Mouse (Mus musculus) urinary bladder, adult 18-20 months (tissue): ENCODE results near the gene Npr3.
A peak's percentile ranks its signal among the peaks of the same experiment; 100 is the strongest.

Experiments used
- DNase-seq, 2 experiments: peaks; one replicate each; pipeline ENCODE4 v3.0.0; 2022; ENCODE audit warnings: low spot score in 2 of 2, mixed read lengths in 2 of 2

The Npr3 gene

DNA sequence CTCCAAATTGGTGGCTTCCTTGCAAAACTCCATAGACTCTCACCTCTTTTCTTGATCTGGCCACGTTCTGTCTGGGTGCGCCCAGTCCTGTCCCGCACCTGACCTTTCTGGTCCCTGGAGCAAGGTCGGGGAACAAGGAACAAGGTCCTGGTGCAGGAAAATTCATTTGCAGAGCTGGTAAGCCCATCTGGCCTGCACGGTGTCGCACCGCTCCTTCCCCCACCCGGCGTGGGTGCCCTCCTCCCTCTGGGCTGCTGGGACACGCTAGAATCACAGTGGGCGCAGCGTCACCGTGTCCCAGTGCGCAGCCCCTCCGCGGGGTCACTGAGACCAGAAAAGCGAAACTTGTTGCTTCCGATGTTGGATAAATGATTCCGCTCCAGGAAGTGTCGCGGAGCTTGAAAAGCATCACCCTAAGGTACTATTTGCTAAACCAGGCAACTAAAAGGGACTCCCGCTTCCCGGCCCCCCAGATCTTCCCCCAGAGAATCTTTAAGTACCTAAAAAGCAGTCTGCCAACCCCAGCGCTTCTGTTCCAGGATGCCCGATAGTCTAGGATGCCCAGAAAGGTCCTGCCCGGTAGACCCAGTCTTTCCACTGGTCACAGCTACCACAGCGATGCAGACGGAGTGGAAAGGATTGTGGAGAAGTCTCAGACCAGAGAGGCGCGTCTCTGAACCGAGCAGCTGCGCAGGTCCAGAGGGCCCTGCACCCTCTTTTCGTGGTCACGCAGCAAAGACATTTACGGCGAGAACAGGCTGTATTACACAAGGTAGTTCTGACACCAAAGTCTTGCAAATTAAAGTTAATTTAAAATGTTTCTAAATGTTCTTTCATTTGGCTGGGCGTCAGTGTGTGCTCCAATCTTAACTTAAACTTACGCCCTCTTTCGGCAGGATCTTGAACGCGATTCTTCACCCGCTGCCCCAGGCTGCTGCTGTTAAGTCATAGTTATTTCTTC, at the start of gene Npr3:
Gene Npr3, minus strand, starts transcription at position 717 of the 961 bp plus-strand sequence.
- peak in 1 of 2 experiments; percentile 33 for DNase-seq

DNA sequence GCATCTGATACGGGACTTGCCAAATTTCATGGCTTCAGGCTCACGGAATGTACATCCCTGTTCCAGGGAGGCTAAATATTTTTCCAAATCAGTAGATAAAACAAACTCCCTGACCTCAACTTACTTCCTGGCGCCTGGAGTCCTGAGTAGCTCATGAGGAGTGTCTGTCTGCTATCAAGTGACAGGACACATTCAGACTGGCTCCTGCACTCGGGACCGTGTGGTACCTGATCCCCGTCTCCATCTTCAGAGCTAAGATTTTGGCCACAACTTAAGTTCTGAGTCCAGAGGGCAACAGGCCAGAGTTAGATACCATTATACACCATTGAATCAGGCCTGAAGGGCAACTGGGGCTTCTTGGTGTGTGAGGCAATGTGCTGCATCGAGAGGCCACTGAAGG, 49.0 kb upstream of the Npr3 start:
- no peak for DNase-seq

DNA sequence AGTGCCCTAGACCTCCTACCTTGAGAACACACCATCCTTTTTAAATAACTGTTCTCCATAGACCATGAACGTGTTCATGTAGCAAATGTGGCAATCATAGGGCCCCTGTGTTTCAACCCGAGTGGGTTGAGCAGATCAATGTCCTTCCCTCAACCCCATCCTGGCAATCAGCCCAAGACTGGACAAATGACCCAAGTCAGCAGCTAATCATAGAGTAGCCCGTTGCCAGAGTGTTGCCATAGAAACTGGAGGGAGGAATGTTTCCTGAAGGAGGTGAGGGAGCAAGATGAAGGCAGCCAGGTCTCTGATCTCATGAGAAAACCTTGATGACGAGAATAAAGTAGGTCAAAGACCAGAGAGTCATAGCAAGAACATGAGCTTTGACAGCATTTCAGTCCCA, 47.1 kb upstream of the Npr3 start:
- DNase-seq: no peak

DNA sequence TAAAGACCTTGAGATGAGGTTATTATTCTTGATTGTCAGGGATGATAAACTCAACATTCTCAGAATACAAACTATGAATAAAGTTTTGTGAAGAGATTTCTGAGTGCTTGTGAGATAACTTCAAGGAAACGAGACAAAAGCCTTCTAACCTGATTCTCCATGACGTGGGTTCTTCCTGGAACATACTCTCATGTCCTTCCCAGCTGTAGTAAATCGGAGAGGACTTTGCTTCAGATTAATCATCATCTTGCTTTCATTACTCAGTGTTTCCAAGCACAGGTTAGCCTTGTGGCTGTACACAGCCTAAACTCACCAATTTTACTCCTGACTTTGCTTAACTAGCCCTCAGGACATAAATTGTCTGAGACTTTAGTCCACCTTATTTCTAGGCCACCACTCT, 45.1 kb upstream of the Npr3 start:
- no peak for DNase-seq

DNA sequence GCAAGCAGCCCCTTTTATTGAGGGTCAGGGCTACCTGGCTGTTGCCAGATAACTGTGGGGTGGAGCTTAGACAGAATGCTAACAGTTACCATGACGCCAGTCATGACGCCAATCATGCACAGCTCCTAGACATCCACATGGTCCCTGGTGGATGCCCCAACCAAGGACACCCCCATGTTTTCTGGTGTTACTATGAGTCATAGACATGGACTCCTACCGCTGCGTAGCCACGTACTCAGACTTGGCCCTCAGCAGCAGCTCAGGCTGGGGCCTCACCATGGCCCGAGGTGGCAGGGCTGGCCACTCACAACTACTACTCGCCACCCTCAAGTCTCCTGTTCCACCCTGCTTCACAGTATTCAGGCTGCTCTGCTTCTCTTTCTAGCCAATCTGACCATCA, 44.1 kb upstream of the Npr3 start:
- no peak for DNase-seq

DNA sequence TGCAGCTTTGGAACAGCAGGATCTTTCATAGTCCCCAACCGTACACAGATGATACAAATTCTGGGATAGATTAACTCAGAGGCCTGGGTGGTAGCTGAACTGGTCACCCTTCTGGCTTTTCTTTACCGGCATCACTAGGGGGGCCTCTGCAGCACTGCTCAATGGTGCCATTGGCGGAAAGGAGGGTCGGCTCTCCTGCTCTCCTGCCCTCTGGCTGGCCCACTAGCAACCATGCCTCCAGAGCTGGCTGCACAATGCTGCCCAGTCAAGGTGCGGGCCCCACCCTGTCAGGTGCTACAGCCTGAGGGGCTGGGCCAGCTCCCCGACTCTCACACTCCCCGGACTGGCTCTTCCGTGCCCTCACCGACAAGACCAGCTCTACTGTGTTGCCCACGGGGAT, 43.1 kb upstream of the Npr3 start:
- DNase-seq: no peak

DNA sequence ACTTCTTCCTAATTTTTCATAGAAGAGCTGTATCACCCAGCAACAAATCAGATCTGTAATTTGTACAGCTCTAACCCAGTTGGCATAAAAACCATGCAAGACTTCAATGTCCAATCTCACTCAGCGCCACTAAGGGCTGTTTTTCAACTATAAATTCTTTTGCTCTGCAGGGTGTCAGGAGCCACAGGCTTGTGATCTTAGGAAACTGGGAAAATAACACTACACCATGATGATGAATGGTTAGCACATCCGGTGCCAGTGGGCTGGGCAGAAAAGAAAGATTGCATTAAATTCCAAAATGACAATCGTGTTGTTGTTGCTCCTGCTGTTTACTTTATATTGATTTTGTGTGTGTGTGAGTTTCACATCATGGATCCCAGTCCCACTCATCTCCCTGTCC, 42.4 kb upstream of the Npr3 start:
- no peak for DNase-seq

DNA sequence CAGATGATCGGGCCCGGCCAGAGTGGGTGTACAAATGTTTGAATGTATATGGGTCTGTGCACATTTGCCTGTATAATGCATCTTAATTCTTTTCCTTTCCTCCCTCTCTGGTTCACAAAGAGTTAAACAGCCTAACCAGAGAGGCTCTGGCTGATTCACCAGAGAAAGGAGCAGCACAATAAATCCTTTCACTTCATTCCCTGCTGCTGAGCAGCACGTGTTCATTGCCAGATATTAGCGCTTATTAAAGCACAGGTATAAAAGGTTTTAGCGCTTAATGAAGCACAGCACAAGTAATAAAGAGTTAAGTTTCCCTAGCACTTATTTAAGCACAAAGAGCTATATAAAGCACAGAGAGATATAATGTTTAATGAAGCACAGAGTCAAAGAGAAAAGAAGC, 33.8 kb upstream of the Npr3 start:
- no peak for DNase-seq

DNA sequence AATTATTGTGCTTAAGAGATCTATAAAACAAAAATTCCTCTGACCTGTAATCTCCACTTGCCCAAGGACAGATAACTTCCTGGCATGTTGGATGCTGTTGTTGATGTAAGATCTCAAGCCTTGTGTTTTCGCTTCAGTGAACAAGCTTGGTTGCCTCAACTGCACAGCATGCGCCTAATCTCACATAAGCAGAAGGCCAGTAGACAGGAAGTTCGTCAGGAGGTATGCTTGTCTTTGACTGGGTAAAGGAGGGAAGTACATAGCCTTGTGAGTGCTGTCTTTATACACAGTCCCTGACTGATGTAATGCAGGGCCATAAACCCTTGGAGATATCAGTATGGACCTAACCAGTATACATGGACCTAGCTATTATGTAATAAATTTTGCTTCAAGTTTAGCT, 20.7 kb upstream of the Npr3 start:
- no peak for DNase-seq

DNA sequence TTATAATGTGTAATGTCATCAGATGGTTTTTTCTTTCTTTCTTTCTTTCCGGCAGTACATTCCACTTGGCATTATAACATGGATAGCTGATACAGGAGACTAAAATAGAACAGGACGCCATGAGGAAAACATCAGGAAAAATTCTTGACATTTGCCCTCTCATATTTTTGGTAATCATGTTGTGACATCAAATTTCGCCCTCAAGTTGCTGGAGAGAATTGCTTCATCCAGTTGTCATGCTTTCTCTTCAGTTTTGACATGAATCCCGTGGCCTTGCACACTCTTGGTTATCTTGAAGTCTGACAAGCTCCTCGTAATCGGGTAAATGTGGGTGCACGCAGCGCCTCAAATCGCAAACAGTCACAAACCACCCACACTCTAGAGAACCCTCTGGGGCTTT, 7.0 kb upstream of the Npr3 start:
- no peak for DNase-seq

DNA sequence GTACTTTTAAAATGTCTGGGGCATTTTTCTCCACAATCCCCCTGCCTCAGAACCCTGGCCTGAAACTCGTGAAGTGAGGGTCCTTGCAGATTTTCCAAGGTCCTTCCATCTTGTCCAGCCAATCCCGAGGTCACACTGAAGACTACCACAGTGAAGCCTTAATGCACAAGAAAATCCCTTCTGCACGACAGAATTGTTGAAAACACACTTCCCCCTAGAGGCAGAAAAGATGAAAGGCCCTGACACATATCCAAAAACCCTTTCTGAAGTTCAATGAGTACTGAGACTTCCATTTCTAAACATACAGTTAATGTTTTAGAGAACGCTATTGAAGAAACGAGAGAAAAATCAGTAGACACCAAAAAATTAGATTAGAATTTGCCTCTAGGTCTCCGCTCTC, 2.8 kb upstream of the Npr3 start:
- no peak for DNase-seq

DNA sequence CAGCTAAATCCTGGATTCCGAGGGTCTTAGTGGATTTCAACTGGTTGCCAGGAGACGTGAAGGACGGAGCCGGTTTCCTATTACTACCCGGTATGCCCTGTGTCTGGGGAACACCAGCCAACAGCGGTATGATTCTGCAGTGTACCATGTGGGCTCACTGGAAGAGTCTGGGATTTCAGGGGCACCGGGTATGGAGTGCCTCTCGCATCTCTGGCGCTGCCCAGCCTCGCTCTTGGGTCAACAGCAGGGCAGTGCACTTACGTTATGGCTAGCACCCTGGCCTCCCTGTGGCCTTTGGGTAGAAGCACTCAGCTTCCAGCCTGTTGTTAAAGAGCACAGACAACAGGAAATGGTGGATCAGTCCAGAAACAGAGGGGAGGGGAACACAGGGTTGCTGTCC, 1.1 kb upstream of the Npr3 start:
- DNase-seq: no peak

DNA sequence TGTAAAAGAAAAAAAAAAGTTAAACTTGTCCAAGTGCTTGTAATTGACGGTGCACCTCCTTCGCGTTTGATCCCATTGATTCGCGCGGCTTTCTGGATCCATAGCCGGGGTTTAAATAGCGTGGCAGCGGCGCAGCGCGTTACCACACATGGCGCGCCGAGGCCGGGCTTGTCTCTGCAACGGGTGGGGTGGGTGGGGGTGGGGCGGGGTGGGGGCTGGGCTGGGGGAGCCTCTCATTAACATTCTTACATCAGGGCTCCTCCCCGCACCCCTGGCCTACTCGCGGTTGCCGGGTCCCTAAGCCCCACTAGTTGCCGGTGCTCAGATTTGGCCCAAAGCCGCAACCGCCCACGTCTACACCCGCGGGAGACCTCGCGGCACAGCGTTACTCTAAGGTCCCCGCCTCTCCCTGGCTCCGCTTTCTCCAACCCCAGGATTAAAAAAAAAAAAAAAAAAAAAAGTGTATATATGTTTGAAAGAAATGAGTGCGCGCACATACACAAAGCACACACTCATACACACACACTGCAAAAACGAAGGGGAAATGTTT, 991 bp downstream of the Npr3 start:
- peak in 1 of 2 experiments; percentile 18 for DNase-seq

DNA sequence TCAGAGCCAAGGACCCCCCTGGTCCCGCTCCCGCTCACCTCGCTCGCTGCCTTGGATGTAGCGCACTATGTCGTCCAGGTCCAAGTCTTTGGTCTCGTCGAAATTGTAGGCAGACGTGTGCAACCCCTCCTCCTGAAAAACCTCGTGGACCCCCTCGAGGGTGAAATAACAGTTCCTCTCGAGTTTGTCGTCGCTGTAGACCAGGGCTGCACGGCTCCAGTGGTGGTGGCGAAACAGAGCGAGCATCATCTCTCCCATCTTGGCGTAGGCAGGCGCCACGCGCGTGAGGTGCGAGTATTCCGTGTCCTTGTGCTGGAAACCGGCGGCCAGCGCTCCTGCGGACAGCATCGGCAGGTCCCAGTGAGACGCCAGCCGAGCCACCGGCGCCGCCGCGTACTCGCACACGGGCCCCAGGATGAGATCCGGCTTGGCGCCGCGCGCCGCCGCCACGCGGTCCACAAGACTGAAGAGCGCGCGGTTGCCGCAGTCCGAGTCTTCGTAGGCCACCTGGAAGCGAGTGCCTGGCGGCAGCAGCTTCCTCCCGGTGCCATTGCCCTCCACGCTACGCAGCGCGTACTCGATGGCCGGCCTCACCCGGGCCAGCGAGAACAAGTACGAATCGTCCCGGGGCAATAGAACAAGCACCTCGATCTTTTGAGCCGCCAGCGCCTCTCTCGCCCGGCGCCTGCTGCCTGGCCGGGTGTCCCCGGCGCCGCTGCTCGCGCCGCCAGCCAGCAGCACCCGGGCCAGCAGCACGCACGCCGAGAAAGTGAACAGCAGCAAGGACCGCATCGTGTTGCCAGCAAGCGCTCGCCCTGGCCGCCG, 2.0 kb downstream of the Npr3 start:
- DNase-seq: peak in 1 of 2 experiments; percentile 14

DNA sequence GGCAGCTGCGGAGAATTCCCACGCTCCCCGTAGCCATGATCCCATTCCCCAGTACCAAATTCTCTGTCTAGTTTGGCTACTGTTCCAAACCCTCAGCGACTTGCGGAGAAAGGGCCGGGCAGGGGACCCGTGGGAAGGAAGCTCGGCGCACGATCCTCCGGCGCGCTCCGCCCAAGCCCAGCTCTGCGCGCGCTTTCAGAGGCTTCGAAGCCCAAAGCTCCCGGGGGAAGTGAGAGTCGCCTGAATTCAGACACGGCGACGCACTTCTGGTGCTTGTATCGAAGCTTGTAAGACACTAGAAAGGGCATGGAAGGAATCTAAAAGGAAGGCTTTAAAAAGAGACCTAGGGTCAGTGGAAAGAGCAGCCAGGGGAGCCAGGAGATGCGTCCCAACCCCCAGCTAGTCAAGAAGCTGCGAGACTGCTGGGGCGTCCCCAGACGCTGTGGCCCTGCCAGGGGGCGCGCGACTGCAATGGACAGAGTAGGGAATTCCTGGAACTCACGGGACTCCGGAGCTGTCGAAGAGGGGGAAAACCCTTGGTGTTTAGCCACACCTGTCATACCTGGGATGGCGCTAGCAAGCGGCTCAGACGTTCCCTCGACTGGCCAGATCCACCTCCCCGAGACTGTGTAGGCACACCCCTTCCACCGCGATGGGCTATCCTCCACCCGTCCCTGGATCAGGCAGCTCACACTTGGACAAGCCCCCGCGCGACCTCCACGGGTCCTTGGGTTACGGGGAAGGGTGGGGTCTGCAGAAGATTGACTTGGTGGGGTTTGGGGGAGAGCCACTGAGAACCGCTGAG, 2.8 kb downstream of the Npr3 start:
- DNase-seq: peak in 1 of 2 experiments; percentile 14

DNA sequence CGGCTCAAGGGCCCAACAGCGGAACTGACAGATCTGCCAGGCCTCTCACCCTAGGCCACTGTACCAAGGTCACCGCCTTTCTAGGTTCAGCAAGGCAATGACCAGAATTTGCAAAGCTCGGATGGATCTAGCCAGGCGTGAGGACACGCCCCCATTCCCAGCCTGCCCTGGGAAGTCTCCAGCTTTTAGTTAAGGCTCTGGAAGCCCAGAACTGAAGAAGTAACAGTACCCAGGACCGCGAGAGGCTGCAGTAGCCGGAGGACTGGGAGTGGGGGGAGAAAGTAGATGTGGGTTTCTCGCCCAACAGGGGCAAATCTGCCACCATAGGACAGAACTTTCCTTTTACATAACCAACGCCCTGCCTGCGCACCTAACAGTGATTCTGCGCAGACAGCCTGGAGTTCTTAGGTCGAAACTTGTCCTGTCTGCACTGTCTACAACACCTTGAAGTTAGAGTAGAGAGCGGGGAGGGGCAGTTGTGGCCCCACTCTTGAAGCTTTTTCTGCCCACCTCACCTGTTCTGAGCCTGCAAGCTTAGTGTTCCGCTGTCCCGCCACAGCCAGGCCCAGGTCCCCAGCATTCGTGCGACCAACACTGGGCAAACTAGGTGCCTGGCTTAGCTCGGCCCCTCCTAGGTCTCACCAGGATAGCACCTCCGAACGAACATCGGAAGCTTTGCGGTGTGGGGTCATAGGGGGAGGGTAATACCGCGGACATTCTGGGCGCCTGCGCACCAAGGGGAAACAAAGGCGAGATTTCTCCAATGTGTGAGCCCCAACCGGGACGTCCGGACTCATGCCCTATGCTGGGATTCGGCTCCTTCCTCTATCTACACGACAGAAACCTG, 3.7 kb downstream of the Npr3 start:
- no peak for DNase-seq

DNA sequence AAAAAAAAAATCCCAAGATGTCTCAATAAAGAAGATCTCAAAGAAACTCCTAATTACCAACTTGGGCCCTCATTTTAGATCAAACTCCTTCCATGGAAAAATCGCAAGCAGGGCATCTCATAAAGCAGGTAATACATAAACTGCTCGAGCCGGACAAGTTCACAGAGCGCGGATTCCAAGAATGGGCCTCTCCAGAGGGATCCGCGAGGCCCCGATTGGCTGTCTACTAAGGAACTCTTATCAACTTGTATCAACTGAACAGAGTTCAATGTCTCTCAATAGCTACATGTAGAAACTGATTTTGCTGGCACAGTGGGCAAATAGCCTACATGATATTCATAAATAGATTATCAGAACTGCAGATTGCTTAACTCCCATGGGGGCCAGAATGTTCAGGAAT, 9.5 kb downstream of the Npr3 start:
- no peak for DNase-seq

DNA sequence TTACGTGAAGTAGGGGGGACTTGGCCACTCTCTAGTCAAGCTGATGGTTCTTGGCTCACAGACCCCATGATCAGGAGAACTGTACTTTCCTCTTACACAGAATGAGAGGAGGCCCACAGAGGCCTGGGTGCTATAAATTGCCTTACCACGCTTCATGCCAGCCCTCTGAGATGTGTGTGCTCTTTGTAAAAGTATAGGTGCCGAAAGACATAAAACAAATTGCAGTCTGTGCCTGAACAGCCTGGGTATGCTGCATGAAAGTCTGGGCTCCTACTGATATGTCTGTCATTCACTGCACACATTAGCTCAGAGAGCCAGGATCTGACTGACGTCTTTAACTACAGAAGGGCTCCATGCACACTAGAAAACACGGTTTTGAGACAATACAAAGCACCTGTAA, 9.9 kb downstream of the Npr3 start:
- no peak for DNase-seq

DNA sequence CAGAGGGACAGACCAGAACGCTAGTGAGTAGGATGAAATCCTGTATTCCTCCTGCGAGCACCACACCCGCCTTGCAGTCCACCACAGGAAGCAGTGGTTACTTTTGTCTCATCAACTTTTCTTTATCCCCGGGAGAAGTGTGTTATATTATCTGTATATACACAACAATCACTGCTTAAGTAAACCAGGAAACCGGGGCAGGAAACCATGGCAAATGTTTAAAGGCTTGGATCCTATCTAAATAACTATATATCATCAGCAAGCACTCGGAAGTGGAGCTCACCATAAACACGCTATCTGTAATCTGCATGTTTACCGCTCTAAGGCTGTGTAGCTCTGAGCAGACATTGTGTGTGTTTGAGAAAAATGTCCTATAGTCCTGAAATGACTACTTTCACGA, 13.1 kb downstream of the Npr3 start:
- DNase-seq: no peak

DNA sequence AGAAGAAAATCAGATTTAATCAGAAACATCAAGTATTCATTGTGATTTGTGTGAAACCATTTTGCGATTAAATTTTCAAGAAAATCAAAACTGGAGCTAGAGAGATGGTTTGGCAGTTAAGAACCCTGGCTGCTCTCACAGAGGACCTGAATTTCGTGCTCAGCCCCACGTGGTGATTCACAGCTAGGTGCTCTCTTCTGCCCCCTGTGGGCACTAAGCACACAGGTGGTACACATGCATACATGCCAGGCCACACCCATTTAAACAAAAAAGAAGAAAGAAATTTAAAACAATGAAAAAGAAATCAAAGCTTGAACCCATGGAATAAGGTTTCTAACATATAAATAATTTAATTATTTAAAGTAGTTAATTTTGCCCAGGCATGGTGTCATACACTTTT, 15.7 kb downstream of the Npr3 start:
- DNase-seq: no peak
